In genomic region chr11:55764846-55765245, GRCm38 (mm10) we compare ENCODE assay signal across 12 mouse cellular contexts.
"Had no signal": no experiment of that assay in that cellular context is flagged by ENCODE, and none has a peak within 500 bp of the region (broad histone marks: within the 10 kb centered on the region; RNA-seq: fewer than 3 reads in every experiment).

No protein-coding gene starts in this region.

- DNase-seq: gastrocnemius, adult 2 months; gastrocnemius, postnatal 10 days; gastrocnemius, postnatal 25 days; heart, postnatal 10 days; heart, postnatal 4 days; kidney, adult 18-20 months; kidney, adult 8-10 months; kidney, postnatal 10 days; kidney, postnatal 25 days; kidney, postnatal 4 days; liver; liver, embryonic 13.5 days had no signal
